Mouse (Mus musculus): ENCODE measurements around the gene Gpr35. TPM values are rescaled to one million over a fixed set of nuclear protein-coding genes. Genes with fewer than 3 reads are reported as not detected.

The Gpr35 gene
- 1 to 10 TPM in 1 of 2 experiments, under 1 TPM in 1; 0.97 to 1.7 TPM for total RNA-seq (2021)
- long read RNA-seq, experiment 1 = 0 reads
- long read RNA-seq, experiment 2, partial matches to known transcripts = 0 of 1 reads
- long read RNA-seq, experiment 2, other reads (novel, unspliced or antisense) = 0 of 1 reads

GRCm38 (mm10) chr1:92950607-92951006, at the start of gene Gpr35:
Gene Gpr35, plus strand, starts transcription at chr1:92950865.
- no peak for DNase-seq

- peak; percentile 80 for DNase-seq
Observed at GRCm38 (mm10) chr1:92902786-92903185, 47.9 kb upstream of the Gpr35 start, which contains the start of gene Ankmy1. Gene Ankmy1, minus strand, starts transcription at chr1:92902906.

DNA sequence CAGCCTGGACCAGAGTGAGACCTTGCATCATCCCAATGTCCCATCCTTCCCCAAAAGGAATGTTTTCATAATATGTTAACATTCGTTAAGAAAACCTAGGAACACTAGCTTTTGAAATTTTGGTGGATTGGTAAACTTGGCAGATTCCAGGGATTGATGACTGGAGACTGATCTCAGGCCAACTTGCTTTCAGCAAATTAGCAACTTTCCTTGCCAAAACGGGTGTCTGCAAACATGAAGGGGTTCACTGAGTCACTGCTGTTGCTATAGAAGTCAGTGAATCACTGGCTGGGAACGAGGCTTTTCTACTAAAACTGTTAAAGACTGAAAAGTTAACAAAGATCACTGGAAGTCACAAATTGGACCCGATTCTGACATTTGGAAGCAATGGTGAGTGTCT, 47.0 kb upstream of the Gpr35 start:
- no peak for DNase-seq

GRCm38 (mm10) chr1:92905703-92906310, 44.9 kb upstream of the Gpr35 start:
- no peak for DNase-seq

DNA sequence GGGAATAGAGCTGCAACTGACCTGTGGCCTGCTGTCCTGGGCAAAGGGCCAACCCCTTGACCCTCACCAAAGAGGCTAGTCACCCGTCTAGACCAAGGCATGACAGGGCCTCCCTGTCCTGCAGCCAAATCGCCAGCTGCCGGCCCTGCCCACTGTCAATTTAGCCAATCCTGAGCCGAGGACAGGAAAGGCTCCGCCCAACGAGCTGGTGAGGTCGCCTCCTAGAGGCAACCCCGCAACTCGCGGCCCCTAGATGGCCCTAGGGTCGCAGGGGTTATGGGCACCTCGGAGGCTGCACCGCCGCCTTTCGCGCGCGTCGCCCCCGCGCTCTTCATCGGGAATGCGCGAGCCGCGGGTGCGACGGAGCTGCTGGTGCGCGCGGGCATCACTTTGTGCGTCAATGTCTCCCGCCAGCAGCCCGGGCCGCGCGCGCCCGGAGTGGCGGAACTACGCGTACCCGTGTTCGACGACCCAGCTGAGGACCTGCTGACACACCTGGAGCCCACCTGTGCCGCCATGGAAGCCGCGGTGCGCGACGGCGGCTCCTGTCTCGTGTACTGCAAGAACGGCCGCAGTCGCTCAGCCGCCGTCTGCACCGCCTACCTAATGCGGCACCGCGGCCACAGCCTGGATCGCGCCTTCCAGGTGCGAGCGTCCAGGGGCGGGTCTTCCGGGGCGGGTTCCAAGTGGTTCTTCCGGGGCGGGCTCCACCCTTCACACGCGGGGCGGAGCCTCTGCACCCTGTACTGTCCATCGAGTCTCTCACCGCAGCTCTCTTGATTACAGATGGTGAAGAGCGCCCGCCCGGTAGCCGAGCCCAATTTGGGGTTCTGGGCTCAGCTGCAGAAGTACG, 43.7 kb upstream of the Gpr35 start, which contains the start of gene Dusp28:
TSS of gene Dusp28 (plus strand) at position 203 of the 853 bp plus-strand sequence.
- DNase-seq = peak; percentile 93

DNA sequence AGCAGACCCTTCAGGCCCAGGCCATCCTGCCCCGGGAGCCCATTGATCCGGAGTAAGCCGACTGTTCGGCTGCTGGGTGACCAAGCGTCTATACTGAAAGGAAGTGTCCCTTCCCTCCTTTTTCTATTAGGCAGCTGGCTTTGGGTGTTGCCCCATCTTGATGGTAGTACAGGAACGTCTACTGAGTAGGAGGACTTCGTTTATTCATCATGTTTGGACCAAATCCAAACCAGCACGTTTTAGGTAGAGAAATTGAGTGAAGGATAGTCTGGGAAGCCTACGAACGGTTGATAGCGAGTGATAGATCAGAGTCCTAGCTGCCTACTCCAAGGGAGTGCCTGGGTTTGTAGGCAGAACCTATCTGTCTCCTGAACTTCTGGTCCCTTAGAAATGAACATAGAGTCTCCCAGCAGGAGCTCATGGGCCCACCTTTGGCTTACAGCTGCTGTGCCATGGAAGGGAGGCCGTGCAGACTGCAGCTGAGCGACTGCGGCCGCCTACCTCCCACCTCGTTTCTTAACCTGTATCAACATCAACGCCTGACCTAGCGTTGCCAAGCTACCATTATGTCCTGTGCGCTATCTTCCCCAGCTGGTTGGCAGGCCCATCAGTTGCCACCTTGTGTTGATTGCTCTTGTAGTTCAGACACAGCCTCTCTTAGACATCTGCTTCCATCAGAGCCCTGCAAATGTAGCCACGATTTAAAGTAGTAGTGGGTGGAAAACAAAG, 42.9 kb upstream of the Gpr35 start:
- DNase-seq = no peak

DNA sequence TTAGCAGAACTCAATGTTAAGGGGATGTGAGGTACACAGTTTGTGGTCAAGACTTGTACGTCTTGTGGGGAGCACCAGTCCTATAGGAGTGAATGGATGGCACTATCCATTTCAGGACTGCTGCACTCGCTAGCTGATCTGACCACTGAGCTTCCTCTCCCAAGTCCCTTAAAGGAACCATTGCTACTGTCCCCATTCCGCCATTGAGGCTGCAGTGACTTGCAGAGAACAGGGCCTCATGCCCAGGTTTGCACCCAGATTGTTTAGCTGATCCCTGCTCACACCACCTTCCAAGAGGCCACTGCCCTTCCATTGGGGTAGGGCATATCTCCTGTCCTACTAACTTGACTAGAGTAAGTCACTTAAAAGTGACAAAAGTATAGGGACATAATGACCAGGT, 42.0 kb upstream of the Gpr35 start:
- DNase-seq = no peak

GRCm38 (mm10) chr1:92909068-92909467, 41.6 kb upstream of the Gpr35 start:
- no peak for DNase-seq

DNA sequence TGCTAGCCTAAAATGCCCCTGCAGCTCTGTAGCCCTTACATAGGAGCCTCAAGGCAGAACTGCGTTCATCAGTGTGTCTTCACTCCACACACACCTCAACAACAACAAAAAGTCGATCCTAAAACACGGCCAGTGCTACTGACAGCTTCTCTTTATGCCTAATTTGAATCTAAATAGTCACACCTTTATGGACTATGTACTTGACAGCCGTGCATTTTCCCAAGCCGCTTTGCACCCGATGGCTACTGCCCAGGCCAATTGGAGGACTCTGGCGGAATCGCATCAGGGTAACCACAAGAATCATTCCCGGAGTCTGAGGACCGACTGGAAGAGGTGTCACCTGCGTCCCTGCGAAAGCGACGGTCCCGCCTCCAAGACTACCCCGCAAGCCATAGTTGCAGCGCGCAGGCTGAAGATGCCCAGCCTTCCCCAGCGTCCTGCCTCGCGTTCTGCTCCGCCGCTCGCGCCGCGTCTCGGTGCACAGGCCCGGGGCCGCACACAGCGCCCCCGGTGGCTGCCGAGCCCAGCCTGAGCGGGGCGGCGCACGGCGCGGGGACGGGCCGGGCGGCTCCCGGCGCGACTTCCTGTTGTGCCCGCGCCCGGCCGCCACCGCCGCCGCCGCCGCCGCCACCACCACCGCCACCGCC, 40.3 kb upstream of the Gpr35 start, which contains the start of gene Rnpepl1:
TSS of gene Rnpepl1 (plus strand) at position 545 of the 647 bp plus-strand sequence.
- DNase-seq = peak; percentile 87

DNA sequence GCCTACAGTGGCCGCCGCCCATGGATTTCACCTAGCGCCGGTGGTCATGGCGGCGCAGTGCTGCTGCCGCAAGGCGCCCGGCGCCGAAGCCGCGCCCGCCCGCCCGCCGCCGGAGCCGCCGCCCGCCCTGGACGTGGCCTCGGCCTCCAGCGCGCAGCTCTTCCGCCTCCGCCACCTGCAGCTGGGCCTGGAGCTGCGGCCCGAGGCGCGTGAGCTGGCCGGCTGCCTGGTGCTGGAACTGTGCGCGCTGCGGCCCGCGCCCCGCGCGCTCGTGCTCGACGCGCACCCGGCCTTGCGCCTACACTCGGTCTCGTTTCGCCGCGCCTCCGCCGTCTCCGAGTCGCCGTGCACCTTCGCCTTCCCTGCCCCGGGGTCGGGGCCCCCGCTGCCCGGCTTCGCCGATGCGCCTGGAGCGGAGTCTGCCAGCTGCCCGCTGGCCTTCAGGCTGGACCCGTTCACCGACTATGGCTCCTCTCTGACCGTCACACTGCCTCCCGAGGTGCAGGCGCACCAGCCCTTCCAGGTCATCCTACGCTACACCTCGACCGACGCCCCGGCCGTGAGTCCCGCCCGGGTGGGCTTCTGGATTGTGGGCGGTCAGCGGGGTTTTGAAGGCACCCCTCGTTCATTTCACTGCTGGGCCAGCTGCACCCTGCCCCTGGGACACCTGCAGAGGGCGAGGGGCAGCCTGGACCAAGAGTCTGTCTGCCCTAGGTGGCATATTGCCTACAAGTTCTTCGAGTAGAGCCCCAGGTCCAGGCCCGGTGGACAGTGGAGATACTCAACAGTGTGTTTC, 39.5 kb upstream of the Gpr35 start:
- peak; percentile 76 for DNase-seq

DNA sequence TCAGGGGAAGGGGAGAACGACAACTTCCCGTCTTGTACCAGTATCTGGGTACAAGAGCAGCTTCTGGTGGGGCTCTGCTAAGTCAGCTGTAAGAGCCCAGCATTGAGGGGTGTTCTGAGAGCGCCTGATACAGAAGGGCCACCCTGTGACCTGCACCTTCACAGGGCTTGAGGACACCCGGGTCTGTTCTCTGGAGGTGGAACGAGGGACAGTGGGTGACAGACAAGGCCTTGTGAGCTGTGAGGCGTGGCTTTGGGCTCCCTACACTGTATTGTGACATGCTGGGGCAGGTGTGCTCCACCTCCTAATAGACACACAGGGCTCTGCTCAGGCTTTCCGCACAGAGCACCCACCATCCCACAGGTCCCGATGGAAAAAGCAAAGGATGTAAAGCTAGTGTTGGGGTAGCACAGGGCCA, 38.9 kb upstream of the Gpr35 start:
- DNase-seq = no peak

- DNase-seq = no peak
Observed at GRCm38 (mm10) chr1:92912286-92912685, 38.4 kb upstream of the Gpr35 start.

GRCm38 (mm10) chr1:92914239-92914638, 36.4 kb upstream of the Gpr35 start:
- no peak for DNase-seq

DNA sequence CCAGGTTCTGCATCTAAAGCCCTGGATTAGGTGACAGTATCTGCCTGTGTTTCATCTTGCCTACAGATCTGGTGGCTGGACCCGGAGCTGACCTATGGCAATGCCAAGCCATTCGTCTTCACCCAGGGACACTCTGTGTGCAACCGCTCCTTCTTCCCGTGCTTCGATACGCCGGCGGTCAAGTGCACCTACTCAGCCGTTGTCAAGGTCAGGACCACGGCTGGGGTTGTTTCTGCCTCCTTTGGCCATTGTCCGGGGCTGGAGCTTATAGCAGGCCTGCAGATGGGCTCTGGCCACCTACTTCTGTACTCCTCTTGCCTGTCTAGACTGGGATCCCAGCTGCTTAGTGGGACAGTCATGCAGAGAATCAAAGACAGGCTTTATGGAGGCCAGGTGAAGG, 35.7 kb upstream of the Gpr35 start:
- DNase-seq = no peak

- no peak for DNase-seq
Observed at GRCm38 (mm10) chr1:92916725-92917124, 33.9 kb upstream of the Gpr35 start.

- no peak for DNase-seq
Observed at GRCm38 (mm10) chr1:92919151-92919550, 31.5 kb upstream of the Gpr35 start.

DNA sequence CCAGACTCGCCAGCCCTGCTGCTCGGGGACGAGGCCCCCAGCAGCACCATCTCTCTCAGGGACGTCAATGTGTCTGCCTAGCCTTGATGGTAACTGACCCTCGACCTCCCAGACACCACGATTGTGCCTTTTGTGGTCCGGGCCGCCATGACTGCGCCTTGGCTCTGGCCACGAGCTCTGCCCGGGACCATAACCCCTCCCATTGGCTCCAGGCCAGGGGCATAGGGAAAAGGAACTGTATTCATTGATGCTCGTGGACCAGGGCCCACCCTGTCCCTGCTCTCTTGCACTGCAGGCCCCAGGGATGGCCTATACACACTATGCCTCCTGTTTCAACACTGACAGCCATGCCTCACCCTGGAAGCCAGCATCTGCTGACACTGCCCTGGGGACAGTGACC, 30.9 kb upstream of the Gpr35 start:
- no peak for DNase-seq

GRCm38 (mm10) chr1:92920474-92921200, 30.0 kb upstream of the Gpr35 start:
- no peak for DNase-seq

GRCm38 (mm10) chr1:92921496-92921895, 29.2 kb upstream of the Gpr35 start:
- no peak for DNase-seq

GRCm38 (mm10) chr1:92930171-92930706, 20.4 kb upstream of the Gpr35 start:
- DNase-seq = no peak

Measured in adrenal gland, postnatal 10 days (tissue).